Mouse (Mus musculus): ENCODE measurements around the gene Tmem239.

GRCm38 (mm10) chr2:130362511-130363026 is 43.7 kb upstream of the Tmem239 start:
- TF ChIP-seq CTCF (conservative IDR thresholded peaks at IDR 0.05; ENCODE audit: low read length) (peak; percentile 85), NANOG (IDR thresholded peaks at IDR 0.05; ENCODE audit: borderline replicate concordance, low read length) (no peak)
